Mouse (Mus musculus) neural tube, embryonic 15.5 days (tissue): ENCODE measurements around the gene Polr3c. TPM values are rescaled to one million over a fixed set of nuclear protein-coding genes. Genes with fewer than 3 reads are reported as not detected.

Experiments used
- ATAC-seq: fragments of 200-750 bp; cut with Nextera tagmentation; 2 replicates; pipeline ENCODE4 v1.8.0; 2017; ENCODE audit warnings: mild to moderate bottlenecking, moderate TSS enrichment, moderate library complexity; ENCODE audit not compliant: low FRiP score
- H3K27ac ChIP-seq: fragments of 300-500 bp; sonication (generic); replicated peaks from 2 replicates; pipeline ENCODE4 v1.5.1; 2015; ENCODE audit warnings: mild to moderate bottlenecking, inconsistent platforms
- H3K27me3 ChIP-seq: fragments of 300-500 bp; sonication (generic); replicated peaks from 2 replicates; pipeline ENCODE4 v1.6.1; 2015; ENCODE audit warnings: inconsistent platforms
- H3K36me3 ChIP-seq: fragments of 300-500 bp; sonication (generic); 2 replicates; pipeline ENCODE4 v1.6.1; 2015; ENCODE audit warnings: inconsistent platforms
- H3K4me1 ChIP-seq: fragments of 300-500 bp; sonication (generic); 2 replicates; pipeline ENCODE4 v1.6.1; 2015; ENCODE audit warnings: inconsistent platforms
- H3K4me2 ChIP-seq: fragments of 300-500 bp; sonication (generic); 2 replicates; pipeline ENCODE4 v1.6.1; 2015; ENCODE audit warnings: inconsistent platforms, mild to moderate bottlenecking, moderate library complexity
- H3K4me3 ChIP-seq: fragments of 300-500 bp; sonication (generic); replicated peaks from 2 replicates; pipeline ENCODE4 v1.5.1; 2015; ENCODE audit warnings: mild to moderate bottlenecking, inconsistent platforms
- H3K9ac ChIP-seq: fragments of 300-500 bp; sonication (generic); replicated peaks from 2 replicates; pipeline ENCODE4 v1.6.1; 2015; ENCODE audit warnings: mild to moderate bottlenecking, inconsistent platforms
- H3K9me3 ChIP-seq: fragments of 300-500 bp; sonication (generic); replicated peaks from 2 replicates; pipeline ENCODE4 v1.6.1; 2016; ENCODE audit warnings: inconsistent platforms
- WGBS: fragments of 180-500 bp; shearing (Covaris S2); methylation state at CpG from one replicate; pipeline ENCODE4 v1.1.7; 2015; ENCODE audit warnings: mixed read lengths; 5-methylcytosine and 5-hydroxymethylcytosine counted together
- polyA plus RNA-seq: library from polyadenylated mRNA; unstranded; fragments of >200 nt; fragmentation: Nextera tagmentation; extraction: Ambion mirVana; gene quantifications from 2 replicates; pipeline ENCODE4 v1.2.1, GENCODE M21; 2015

Gene Polr3c
- polyA plus RNA-seq, 1 experiment from 2014 or later = 31.5 TPM

DNA sequence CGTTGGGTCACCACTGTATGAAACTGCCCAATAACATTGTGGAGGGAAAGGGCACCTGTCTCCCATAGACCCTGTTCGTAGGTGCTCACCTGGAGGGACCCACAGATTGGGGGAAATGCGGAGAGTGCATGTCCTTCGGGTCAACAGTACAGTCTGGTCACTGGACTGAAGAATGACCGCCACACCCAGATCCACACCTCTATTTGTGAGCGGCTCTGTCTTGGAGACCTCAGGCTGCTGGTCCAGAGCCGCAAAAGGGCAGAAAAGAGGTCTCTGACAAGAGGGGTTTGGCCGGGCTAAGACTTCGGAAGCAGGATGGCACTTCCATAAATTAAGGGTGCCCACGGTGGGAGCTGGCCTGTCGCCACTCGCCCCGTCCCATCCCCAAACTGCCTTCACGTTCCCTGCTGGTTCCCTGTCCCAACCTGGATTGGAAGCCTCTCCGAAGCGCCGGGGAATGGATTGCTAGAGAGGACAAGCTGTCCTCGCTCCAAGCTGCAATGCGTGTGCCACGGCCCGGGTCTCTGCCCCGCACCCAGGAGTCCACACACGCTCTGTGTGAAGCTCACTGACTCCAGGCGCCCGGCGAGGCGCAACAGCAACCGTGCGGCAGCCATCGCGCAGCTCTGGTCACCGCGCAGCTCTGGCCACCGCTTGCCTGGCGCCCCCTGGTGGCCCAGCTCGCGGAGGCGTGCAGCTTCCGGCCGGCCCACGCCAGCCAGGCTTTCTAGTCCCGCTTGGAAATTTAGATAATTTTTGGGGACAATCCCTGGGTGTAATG, 19.3 kb downstream of the Polr3c start, which contains the start of gene Nudt17:
Gene Nudt17, minus strand, starts transcription at position 660 of the 781 bp plus-strand sequence.
- Histone ChIP-seq H3K4me1 (peaks cover 6% of the 10 kb centered on the region), H3K9me3 (no peaks in the 10 kb centered on the region), H3K27me3 (no peaks in the 10 kb centered on the region), H3K4me2 (peak within 1 kb of the TSS; percentile 99), H3K36me3 (peaks cover 50% of the 10 kb centered on the region), H3K4me3 (peak within 1 kb of the TSS; percentile 55), H3K27ac (no peak within 1 kb of the TSS), H3K9ac (peak within 1 kb of the TSS; percentile 78)
- peak; percentile 92 for ATAC-seq
- WGBS = 6% methylated on average over 42 of the region's 42 CpGs

DNA sequence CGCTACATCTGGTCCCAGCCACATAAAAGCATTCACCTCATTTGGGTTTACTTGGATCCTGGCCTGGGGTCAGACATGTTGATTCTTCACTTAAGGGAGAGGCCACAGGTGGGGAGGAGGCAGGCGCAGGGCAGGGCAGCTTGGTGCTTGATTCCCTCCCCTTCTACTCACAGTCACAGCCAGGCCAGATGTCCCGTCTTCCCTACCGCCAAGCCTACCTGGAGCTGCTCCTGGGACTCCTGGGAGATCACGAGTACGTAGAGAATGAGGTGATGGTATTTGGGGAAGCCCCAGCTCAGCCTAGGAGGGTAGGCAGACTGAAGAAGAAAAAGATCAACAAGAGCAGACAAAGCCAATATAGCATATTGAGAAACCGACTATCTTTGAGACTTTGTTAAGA, 20.4 kb downstream of the Polr3c start:
- ATAC-seq = no peak
- peaks cover 6% of the 10 kb centered on the region for H3K4me1 ChIP-seq
- H3K4me2 ChIP-seq = no peak overlapping the region
- H3K9ac ChIP-seq = no peak overlapping the region
- H3K4me3 ChIP-seq = no peak overlapping the region
- no peaks in the 10 kb centered on the region for H3K9me3 ChIP-seq
- H3K36me3 ChIP-seq = peaks cover 45% of the 10 kb centered on the region
- no peaks in the 10 kb centered on the region for H3K27me3 ChIP-seq
- 78% methylated on average over 7 of the region's 7 CpGs for WGBS
- H3K27ac ChIP-seq = no peak overlapping the region

DNA sequence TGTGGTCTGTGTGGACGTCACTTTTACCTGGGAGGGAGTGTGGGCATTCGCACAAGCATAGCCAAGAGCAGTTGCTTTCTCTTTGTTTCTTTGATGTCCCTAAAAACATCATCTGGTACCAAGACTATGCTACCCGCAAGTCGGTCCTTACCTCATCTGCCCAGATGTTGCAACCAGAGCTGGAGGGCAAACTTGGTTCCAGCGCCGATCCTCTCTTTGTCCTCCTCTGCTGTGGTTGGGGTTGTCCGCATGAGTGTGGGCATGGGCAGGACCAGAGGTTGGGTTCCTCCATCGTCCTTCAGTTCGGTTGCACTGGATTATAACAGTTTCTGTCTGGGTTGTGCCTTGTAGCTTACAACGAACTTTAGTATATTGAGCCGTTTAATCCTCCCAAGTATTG, 21.2 kb downstream of the Polr3c start:
- Histone ChIP-seq H3K9me3 (no peaks in the 10 kb centered on the region), H3K36me3 (peaks cover 45% of the 10 kb centered on the region), H3K27me3 (no peaks in the 10 kb centered on the region), H3K9ac (no peak overlapping the region), H3K27ac (no peak overlapping the region), H3K4me1 (peaks cover 6% of the 10 kb centered on the region), H3K4me2 (no peak overlapping the region), H3K4me3 (no peak overlapping the region)
- no peak for ATAC-seq
- WGBS = 95% methylated on average over 11 of the region's 11 CpGs

DNA sequence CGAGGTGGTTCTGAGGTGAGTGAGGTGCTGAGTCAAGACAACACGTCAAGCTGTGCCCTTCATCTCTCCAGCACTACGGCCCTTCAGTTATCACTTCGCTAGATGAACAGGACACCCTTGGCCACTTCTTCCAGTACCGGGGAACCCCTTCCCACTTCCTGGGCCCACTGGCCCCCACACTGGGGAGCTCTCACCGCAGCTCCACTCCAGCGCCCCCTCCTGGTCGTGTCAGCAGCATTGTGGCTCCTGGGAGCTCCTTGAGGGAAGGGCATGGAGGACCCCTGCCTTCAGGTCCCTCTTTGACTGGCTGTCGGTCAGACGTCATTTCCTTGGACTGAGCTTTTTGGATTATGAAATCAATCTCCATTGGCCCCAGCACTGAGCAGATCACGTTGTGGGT, 22.6 kb downstream of the Polr3c start:
- 71% methylated on average over 11 of the region's 11 CpGs for WGBS
- ATAC-seq = no peak

DNA sequence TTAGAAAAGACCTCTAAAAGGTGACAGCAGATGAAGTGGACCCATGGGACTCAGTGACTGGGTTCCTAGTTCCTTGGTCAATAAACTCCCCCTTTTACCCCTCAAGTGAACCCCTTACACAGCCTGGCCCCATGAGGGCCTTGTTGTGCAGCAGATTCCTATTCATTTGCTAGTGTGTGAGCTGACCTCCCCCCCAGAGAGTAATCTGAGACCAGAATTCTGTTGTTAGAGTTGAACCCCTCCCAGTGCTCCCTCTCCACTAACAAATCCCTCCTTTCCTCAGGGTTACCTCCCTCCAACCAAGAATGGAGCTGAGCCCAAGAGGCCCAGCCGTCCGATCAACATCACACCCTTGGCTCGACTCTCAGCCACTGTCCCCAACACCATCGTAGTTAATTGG, 26.4 kb downstream of the Polr3c start:
- Histone ChIP-seq H3K9me3 (no peaks in the 10 kb centered on the region), H3K4me2 (no peak overlapping the region), H3K36me3 (peaks cover 41% of the 10 kb centered on the region), H3K27ac (no peak overlapping the region), H3K4me1 (peaks cover 13% of the 10 kb centered on the region), H3K4me3 (no peak overlapping the region), H3K9ac (no peak overlapping the region), H3K27me3 (no peaks in the 10 kb centered on the region)
- no peak for ATAC-seq
- WGBS = 93% methylated on average over 4 of the region's 4 CpGs

More for the DNA sequence above, 22.6 kb downstream of the Polr3c start:
- Histone ChIP-seq H3K36me3 (peaks cover 41% of the 10 kb centered on the region), H3K4me1 (peaks cover 6% of the 10 kb centered on the region), H3K9me3 (no peaks in the 10 kb centered on the region), H3K4me2 (no peak overlapping the region), H3K27ac (no peak overlapping the region), H3K9ac (no peak overlapping the region), H3K27me3 (no peaks in the 10 kb centered on the region), H3K4me3 (no peak overlapping the region)

DNA sequence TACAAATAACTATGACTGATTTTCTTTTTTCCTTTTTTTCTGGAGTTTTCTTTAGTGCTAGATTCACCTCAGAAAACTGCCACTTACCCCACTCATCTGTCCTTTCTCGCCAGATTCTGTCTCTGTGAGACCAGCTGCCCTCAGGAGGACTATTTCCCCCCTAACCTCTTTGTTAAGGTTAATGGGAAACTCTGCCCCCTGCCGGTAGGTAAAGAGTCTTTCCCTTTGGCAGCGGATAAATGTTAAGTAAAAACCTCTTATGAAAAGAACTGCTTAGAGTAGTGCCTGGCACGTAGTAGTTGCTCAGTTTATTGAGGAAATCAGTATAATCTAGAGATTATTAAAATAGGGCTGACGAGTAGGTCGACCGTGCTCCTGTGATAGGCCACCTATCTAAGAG, 27.1 kb downstream of the Polr3c start:
- Histone ChIP-seq H3K9me3 (no peaks in the 10 kb centered on the region), H3K4me1 (peaks cover 18% of the 10 kb centered on the region), H3K9ac (no peak overlapping the region), H3K27ac (no peak overlapping the region), H3K4me2 (no peak overlapping the region), H3K36me3 (peaks cover 36% of the 10 kb centered on the region), H3K27me3 (no peaks in the 10 kb centered on the region), H3K4me3 (no peak overlapping the region)
- 53% methylated on average over 7 of the region's 7 CpGs for WGBS
- ATAC-seq = no peak

DNA sequence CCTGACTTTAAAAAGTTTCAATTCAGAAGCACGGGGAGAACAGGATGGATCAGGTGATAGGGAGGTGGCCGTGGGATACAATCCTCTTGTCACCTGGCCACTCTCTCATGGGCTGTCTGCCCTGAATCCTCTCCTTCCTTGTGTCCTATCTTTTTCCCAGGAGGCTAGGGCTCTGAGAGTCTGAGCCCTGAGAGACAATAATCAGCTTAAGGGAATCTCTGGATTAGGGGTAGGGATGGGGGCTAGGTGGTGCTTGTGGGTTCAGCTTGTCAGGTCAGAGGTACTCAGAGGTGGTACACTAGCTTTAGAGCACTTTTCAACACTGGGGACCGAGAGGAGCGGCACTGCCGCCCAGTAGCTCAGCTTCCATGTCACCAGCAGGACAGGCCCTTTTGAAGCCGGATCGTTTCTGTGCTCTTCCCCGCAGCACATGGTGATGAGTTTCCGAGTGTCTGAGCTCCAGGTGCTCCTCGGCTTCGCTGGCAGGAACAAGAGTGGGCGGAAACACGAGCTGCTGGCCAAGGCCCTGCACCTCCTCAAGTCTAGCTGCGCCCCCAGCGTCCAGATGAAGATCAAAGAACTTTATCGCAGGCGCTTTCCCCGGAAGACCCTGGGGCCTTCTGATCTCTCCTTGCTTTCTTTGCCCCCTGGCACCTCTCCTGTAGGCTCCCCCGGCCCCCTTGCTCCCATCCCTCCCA, 28.3 kb downstream of the Polr3c start:
- no peaks in the 10 kb centered on the region for H3K9me3 ChIP-seq
- no peak for ATAC-seq
- H3K9ac ChIP-seq = no peak overlapping the region
- H3K27me3 ChIP-seq = no peaks in the 10 kb centered on the region
- 45% methylated on average over 19 of the region's 19 CpGs for WGBS
- peaks cover 28% of the 10 kb centered on the region for H3K36me3 ChIP-seq
- no peak overlapping the region for H3K27ac ChIP-seq
- H3K4me2 ChIP-seq = no peak overlapping the region
- peaks cover 18% of the 10 kb centered on the region for H3K4me1 ChIP-seq
- no peak overlapping the region for H3K4me3 ChIP-seq

DNA sequence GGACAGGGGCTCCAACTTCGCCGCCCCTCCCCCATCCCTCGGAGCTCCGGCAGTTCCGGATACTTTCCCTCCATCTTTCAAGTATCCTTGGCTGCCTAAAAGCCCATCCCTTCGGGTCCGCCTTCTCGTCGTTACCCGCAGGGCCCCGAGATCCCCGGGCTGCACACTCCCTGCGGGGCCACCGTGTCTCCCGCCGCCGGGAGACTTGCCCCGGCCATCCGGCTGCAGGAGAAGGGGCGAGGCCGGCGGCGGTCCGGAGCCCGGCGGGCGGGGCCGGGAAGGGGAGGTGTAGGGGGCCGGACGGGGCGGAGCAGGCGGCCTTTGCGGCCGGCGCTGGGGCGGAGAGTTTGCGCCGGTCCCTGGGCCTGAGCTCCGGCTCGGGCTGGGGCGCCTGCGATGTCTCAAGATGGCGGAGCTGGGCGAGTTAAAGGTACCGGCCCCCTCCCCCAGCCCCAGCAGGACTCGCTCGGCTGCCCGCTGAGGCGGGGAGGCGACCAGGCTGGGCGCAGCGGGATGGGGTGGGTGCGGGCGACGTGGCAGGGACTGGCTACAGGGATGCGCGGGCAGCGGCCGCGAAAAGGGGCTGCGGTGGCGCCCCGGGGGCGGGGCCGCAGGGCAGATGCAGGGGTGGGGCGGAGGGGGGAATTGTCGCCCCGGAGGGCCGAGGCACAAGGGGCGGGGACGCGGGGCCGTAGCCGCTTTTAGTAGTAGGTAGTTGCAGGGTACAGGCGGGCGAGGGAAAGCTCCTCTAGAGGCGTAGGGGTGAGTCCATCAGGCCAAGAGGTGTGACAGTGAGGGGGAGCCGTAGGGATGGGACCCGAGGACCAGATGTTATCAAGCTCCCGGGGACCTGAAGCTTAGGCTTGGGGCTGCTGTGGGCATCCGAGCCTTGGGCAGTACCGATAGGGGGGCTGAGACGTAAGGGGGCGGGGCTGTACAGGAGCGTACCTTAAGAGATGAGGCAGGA, 30.4 kb downstream of the Polr3c start:
- Histone ChIP-seq H3K9me3 (no peaks in the 10 kb centered on the region), H3K4me1 (peaks cover 18% of the 10 kb centered on the region), H3K4me3 (peak overlapping the region; percentile 78), H3K9ac (peak overlapping the region; percentile 71), H3K27me3 (no peaks in the 10 kb centered on the region), H3K36me3 (peaks cover 12% of the 10 kb centered on the region), H3K27ac (peak overlapping the region; percentile 90), H3K4me2 (peak overlapping the region; percentile 70)
- WGBS = under 1% methylated on average over 74 of the region's 85 CpGs
- peak; percentile 94 for ATAC-seq

DNA sequence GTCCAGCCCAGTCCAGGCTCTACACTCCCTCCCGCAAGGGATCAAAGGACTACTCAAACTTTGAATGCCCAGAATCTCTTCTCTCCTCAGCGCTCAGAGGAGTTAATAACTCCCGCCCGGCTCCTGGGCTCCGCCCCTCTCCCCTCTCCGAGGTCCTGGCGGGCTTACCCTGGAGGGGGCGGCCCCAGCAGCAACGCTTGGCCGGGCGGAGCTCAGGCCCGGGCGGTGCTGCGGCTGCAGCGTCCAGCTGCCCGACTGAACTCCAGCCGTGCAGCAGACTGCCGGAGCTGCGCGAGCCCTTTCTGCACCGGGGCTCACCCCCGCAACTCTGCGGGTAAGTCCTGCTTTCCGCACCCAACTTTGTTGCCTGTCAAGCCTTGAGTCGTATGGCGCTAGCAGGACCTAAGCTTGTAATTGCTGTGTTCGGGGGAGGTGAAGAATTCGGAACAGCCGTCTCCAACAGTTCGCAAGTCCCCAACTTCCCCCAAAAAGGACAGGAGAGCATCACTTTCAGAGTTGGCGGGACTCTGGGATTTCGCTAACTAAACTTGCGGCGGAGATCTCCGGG, 31.1 kb downstream of the Polr3c start, which contains the start of gene Pias3:
Gene Pias3, plus strand, starts transcription at position 187 of the 568 bp plus-strand sequence.
- WGBS = 0% methylated on average over 35 of the region's 35 CpGs
- Histone ChIP-seq H3K4me3 (peak within 1 kb of the TSS; percentile 78), H3K36me3 (peaks cover 5% of the 10 kb centered on the region; the same call in 1 of the 2 replicates), H3K4me1 (peaks cover 18% of the 10 kb centered on the region), H3K9me3 (no peaks in the 10 kb centered on the region), H3K9ac (peak within 1 kb of the TSS; percentile 71), H3K4me2 (peak within 1 kb of the TSS; percentile 70), H3K27ac (peak within 1 kb of the TSS; percentile 90), H3K27me3 (no peaks in the 10 kb centered on the region)
- peak; percentile 51 for ATAC-seq

DNA sequence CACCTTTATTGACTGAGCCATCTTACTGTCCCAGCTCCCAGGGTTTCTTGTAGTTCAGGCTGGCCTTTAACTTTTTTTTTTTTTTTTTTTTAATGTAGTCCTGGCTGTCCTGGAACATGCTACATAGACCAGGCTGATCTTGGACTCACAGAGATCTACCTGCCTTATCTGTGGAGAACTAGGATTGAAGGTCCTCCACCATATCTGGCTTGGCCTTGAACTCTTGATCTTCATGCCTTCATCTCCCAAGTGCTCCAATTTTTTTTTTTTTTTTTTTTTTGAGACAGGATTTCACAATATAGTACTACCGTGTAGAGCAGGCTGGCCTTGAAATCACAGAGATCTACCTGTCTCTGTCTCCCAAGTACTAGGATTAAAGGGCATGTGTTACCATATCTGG, 33.8 kb downstream of the Polr3c start:
- H3K9me3 ChIP-seq = no peaks in the 10 kb centered on the region
- H3K4me3 ChIP-seq = no peak overlapping the region
- no peaks in the 10 kb centered on the region for H3K27me3 ChIP-seq
- no peak overlapping the region for H3K9ac ChIP-seq
- H3K4me2 ChIP-seq = no peak overlapping the region
- peaks cover 18% of the 10 kb centered on the region for H3K4me1 ChIP-seq
- no peak for ATAC-seq
- H3K36me3 ChIP-seq = no peaks in the 10 kb centered on the region
- WGBS = 97% methylated on average over 1 of the region's 1 CpGs
- H3K27ac ChIP-seq = no peak overlapping the region

DNA sequence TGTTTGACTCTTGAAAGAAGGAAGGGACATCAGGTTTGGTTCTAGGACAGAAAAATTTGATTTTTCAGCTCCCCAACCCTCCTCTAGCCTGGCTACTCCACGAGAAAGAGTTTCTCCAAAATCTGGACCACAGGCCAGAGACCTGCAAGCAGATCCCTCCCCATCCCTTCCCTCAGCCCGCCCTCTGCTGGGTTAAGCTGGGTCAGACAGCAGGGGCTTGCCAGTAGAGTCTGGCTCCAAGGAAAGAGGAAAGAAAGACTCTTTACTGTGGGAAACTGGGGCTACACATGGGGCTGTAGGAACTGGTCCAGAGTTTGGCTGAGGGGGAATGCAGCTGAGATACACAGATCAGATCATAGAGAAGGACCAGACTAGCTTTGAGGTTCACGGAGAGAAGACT, 34.9 kb downstream of the Polr3c start:
- Histone ChIP-seq H3K9me3 (no peaks in the 10 kb centered on the region), H3K27me3 (no peaks in the 10 kb centered on the region), H3K4me1 (peaks cover 9% of the 10 kb centered on the region), H3K4me2 (no peak overlapping the region), H3K4me3 (no peak overlapping the region), H3K27ac (no peak overlapping the region), H3K36me3 (no peaks in the 10 kb centered on the region), H3K9ac (no peak overlapping the region)
- WGBS = 23% methylated on average over 3 of the region's 3 CpGs
- ATAC-seq = no peak
